Mouse (Mus musculus): ENCODE measurements around the gene Abhd14b.

GRCm38 (mm10) chr9:106463122-106464063 lies 16.1 kb downstream of the Abhd14b start:
- TF ChIP-seq CTCF (IDR thresholded peaks at IDR 0.05; ENCODE audit: control insufficient read depth, insufficient read depth, insufficient replicate concordance, low read depth, low read length), result no peak
- no peak for TF ChIP-seq POLR2A (IDR thresholded peaks at IDR 0.05; ENCODE audit: control insufficient read depth, low read depth, low read length)

All from testis, adult 2 months (tissue).